Comparison of ENCODE assay signal across 16 mouse cellular contexts in genomic region chr14:32531371-32531770, GRCm38 (mm10). TPM values are rescaled to one million over a fixed set of nuclear protein-coding genes. Genes with fewer than 3 reads are reported as not detected.
A peak's percentile ranks its signal among the peaks of the same experiment; 100 is the strongest.
DNase-seq lines count a peak whose midpoint lies in the region; ATAC-seq lines count a peak whose summit lies in the region.
"Had no signal": no experiment of that assay in that cellular context is flagged by ENCODE, and none has a peak within 500 bp of the region (broad histone marks: within the 10 kb centered on the region; RNA-seq: fewer than 3 reads in every experiment).

No protein-coding gene starts in this region.

- no peaks in the 10 kb centered on the region for H3K27me3 ChIP-seq in forebrain, embryonic 11.5 days (ENCODE audit: control insufficient read depth, insufficient read depth, low read length)
- no peaks in the 10 kb centered on the region for H3K27me3 ChIP-seq in forebrain, embryonic 15.5 days
- H3K27me3 ChIP-seq: CH12.LX; heart, embryonic 13.5 days; limb, embryonic 12.5 days; liver, embryonic 12.5 days had no signal

- H3K4me1 ChIP-seq in forebrain, embryonic 11.5 days (replicated peaks; ENCODE audit: control insufficient read depth, insufficient read depth, low read length) = 0 out of 2 replicates have a peak, but pooled peaks cover 2% of the 10 kb centered on the region
- H3K4me1 ChIP-seq in forebrain, embryonic 15.5 days = peaks cover 20% of the 10 kb centered on the region

- no peak overlapping the region for H3K9ac ChIP-seq in forebrain, embryonic 11.5 days (ENCODE audit: low read length)
- no peak overlapping the region for H3K9ac ChIP-seq in forebrain, embryonic 15.5 days (replicated peaks)
- H3K9ac ChIP-seq: heart, embryonic 13.5 days; limb, embryonic 12.5 days; liver, embryonic 12.5 days; lung, embryonic 14.5 days had no signal

- intact Hi-C loops in heart, postnatal 25 days (cut with DNase I) = loop anchor here (2.0 kb wide), 1 partner anchor 55 kb away; no protein-coding TSS in a partner anchor

- H3K9me3 ChIP-seq in forebrain, embryonic 11.5 days (ENCODE audit: control insufficient read depth, low read length) = no peaks in the 10 kb centered on the region
- H3K9me3 ChIP-seq in forebrain, embryonic 15.5 days = no peaks in the 10 kb centered on the region
- H3K9me3 ChIP-seq: heart, embryonic 13.5 days; limb, embryonic 12.5 days; liver, embryonic 12.5 days had no signal

- 0 out of 2 replicates have a peak overlapping the region, but pooled peaks have one; percentile 13 for H3K27ac ChIP-seq in forebrain, embryonic 11.5 days (ENCODE audit: low read depth, low read length)
- H3K27ac ChIP-seq in forebrain, embryonic 15.5 days (replicated peaks) = no peak overlapping the region
- H3K27ac ChIP-seq: heart, embryonic 13.5 days; limb, embryonic 12.5 days; liver, embryonic 12.5 days had no signal

- no peak overlapping the region for H3K4me3 ChIP-seq in forebrain, embryonic 11.5 days (ENCODE audit: low read depth, low read length)
- H3K4me3 ChIP-seq in forebrain, embryonic 15.5 days = no peak overlapping the region
- H3K4me3 ChIP-seq: heart, embryonic 13.5 days; limb, embryonic 12.5 days; liver, embryonic 12.5 days had no signal

- peak; percentile 82 for DNase-seq in heart, adult 11 months
- DNase-seq in heart, postnatal 25 days (ENCODE audit: low spot score) = no peak
- DNase-seq in kidney, postnatal 36 days = peak; percentile 9 to 13
- no peak for DNase-seq in kidney, adult 11 months
- DNase-seq in forebrain, embryonic 11.5 days (ENCODE audit: low spot score) = no peak
- DNase-seq in yolk sac, embryonic 10.5 days (ENCODE audit: low spot score) = no peak
- DNase-seq in layer of hippocampus, adult 9-10 months (ENCODE audit: low spot score) = no peak
- DNase-seq: cerebellum, adult 11 months; thymus, postnatal 25 days had no signal

- ATAC-seq in forebrain, embryonic 11.5 days (replicated peaks; ENCODE audit: low FRiP score) = peak; percentile 30; the same call in 1 of the 2 replicates
- peak; percentile 53; the same call in 1 of the 2 replicates for ATAC-seq in forebrain, embryonic 15.5 days (replicated peaks)
- ATAC-seq: intestine, embryonic 16.5 days; liver, embryonic 12.5 days had no signal

- 67% methylated on average over 3 of the region's 3 CpGs for WGBS in forebrain, embryonic 11.5 days
- 54% methylated on average over 3 of the region's 3 CpGs for WGBS in forebrain, embryonic 15.5 days

- no peak overlapping the region for H3K4me2 ChIP-seq in forebrain, embryonic 11.5 days (ENCODE audit: low read depth, low read length, severe bottlenecking)
- no peak overlapping the region for H3K4me2 ChIP-seq in forebrain, embryonic 15.5 days (replicated peaks)
- H3K4me2 ChIP-seq: heart, embryonic 13.5 days; limb, embryonic 12.5 days; liver, embryonic 12.5 days; lung, embryonic 14.5 days had no signal

- H3K36me3 ChIP-seq in forebrain, embryonic 11.5 days (ENCODE audit: control insufficient read depth, insufficient read depth, low read length) = peaks cover 2% of the 10 kb centered on the region; the same call in 1 of the 2 replicates
- peaks cover 19% of the 10 kb centered on the region for H3K36me3 ChIP-seq in forebrain, embryonic 15.5 days

RNA-seq across cellular contexts. Expression of gene Ercc6, which starts 18.1 kb away (rescaled TPM):
- total RNA-seq in heart, postnatal 25 days (2021) = 1 to 10 TPM; 3.8 to 4.3 TPM
- 20.1 and 29.4 TPM in 2 replicates for polyA plus RNA-seq in forebrain, embryonic 11.5 days (2014; fragmentation: Nextera tagmentation; extraction: Ambion mirVana)
- polyA plus RNA-seq in forebrain, embryonic 15.5 days (2015; fragmentation: Nextera tagmentation; extraction: Ambion mirVana) = 28.1 and 28.5 TPM in 2 replicates

Comparison
In these comparisons a context has a peak if more than half of its experiments do, and no peak if none do; other contexts are left out.
1. DNase-seq: peak in heart, adult 11 months (single experiment) and kidney, postnatal 36 days (2 of 2); none in heart, postnatal 25 days (single experiment), kidney, adult 11 months (single experiment), forebrain, embryonic 11.5 days (single experiment), yolk sac, embryonic 10.5 days (single experiment) and layer of hippocampus, adult 9-10 months (single experiment).